Mouse (Mus musculus) intestine, embryonic 14.5 days (tissue): ENCODE data around the gene Palld. TPM values are rescaled to one million over a fixed set of nuclear protein-coding genes. Genes with fewer than 3 reads are reported as not detected.

Experiments used
- ATAC-seq: fragments of 200-750 bp; cut with Nextera tagmentation; replicated peaks from 2 replicates; pipeline ENCODE4 v1.8.0; 2017; ENCODE audit warnings: low read depth, moderate number of reproducible peaks, moderate TSS enrichment, moderate library complexity; ENCODE audit not compliant: low FRiP score, low TSS enrichment
- DNase-seq: peaks from one replicate; pipeline ENCODE4 v3.0.0-alpha.2; 2018; ENCODE audit warnings: low spot score
- H3K27ac ChIP-seq: fragments of 300-500 bp; sonication (generic); 2 replicates; pipeline ENCODE4 v1.5.1; 2014; ENCODE audit warnings: low read depth, mild to moderate bottlenecking, control low read depth
- H3K27me3 ChIP-seq: fragments of 300-500 bp; sonication (generic); replicated peaks from 2 replicates; pipeline ENCODE4 v1.6.1; 2014; ENCODE audit warnings: low read length, control low read depth; ENCODE audit not compliant: control insufficient read depth, insufficient read depth
- H3K36me3 ChIP-seq: fragments of 300-500 bp; sonication (generic); 2 replicates; pipeline ENCODE4 v1.6.1; 2014; ENCODE audit warnings: low read length, control low read depth; ENCODE audit not compliant: control insufficient read depth, insufficient read depth
- H3K4me1 ChIP-seq: fragments of 300-500 bp; sonication (generic); replicated peaks from 2 replicates; pipeline ENCODE4 v1.6.1; 2014; ENCODE audit warnings: low read length, control low read depth, mixed read lengths; ENCODE audit not compliant: control insufficient read depth, insufficient read depth
- H3K4me2 ChIP-seq: fragments of 300-500 bp; sonication (generic); 2 replicates; pipeline ENCODE4 v1.6.1; 2014; ENCODE audit warnings: low read length
- H3K4me3 ChIP-seq: fragments of 300-500 bp; sonication (generic); 2 replicates; pipeline ENCODE4 v1.5.1; 2014; ENCODE audit warnings: low read depth, low read length, control low read depth, mixed read lengths
- H3K9ac ChIP-seq: fragments of 300-500 bp; sonication (generic); 2 replicates; pipeline ENCODE4 v1.6.1; 2014; ENCODE audit warnings: mild to moderate bottlenecking, low read length
- H3K9me3 ChIP-seq: fragments of 300-500 bp; sonication (generic); 2 replicates; pipeline ENCODE4 v1.6.1; 2016; ENCODE audit warnings: low read length, control low read depth; ENCODE audit not compliant: control insufficient read depth
- WGBS: fragments of 180-500 bp; shearing (Covaris S2); extraction: QIAGEN DNeasy Blood & Tissue Kit; methylation state at CpG from one replicate; pipeline ENCODE4 v1.1.7; 2014; 5-methylcytosine and 5-hydroxymethylcytosine counted together
- polyA plus RNA-seq: library from polyadenylated mRNA; unstranded; fragments of >200 nt; fragmentation: Nextera tagmentation; extraction: Ambion mirVana; gene quantifications from 2 replicates; pipeline ENCODE4 v1.2.1, GENCODE M21; 2014

Palld gene
- polyA plus RNA-seq, 1 experiment from 2014 or later = 66.4 TPM

DNA sequence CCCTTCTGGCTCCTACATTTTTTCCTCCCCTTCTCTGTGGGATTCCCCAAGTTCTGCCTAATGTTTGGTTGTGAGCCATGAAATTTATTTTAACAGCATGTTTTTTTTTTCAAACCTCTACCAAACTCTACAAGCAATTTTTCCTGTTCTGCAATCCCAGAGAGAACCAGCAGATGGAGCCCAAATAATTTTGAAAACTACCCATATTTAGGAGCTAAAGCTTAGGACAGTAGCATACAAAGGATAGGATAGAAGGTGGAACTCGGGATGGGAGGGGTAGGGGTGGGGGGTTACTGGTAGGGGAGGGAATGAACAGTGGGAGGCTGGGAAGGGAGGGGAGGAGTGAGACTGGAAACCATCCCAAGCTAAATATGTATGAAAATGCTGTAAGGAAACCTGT lies 380.4 kb downstream of the Palld start:
- H3K4me3 ChIP-seq = no peak overlapping the region
- H3K4me1 ChIP-seq = no peaks in the 10 kb centered on the region
- no peak overlapping the region for H3K4me2 ChIP-seq
- no peak overlapping the region for H3K9ac ChIP-seq
- DNase-seq (peak; percentile 67), ATAC-seq (no peak)
- H3K27ac ChIP-seq = no peak overlapping the region
- no peaks in the 10 kb centered on the region for H3K27me3 ChIP-seq
- no peaks in the 10 kb centered on the region for H3K9me3 ChIP-seq
- 9% methylated on average over 1 of the region's 1 CpGs for WGBS
- H3K36me3 ChIP-seq = peaks cover 67% of the 10 kb centered on the region

DNA sequence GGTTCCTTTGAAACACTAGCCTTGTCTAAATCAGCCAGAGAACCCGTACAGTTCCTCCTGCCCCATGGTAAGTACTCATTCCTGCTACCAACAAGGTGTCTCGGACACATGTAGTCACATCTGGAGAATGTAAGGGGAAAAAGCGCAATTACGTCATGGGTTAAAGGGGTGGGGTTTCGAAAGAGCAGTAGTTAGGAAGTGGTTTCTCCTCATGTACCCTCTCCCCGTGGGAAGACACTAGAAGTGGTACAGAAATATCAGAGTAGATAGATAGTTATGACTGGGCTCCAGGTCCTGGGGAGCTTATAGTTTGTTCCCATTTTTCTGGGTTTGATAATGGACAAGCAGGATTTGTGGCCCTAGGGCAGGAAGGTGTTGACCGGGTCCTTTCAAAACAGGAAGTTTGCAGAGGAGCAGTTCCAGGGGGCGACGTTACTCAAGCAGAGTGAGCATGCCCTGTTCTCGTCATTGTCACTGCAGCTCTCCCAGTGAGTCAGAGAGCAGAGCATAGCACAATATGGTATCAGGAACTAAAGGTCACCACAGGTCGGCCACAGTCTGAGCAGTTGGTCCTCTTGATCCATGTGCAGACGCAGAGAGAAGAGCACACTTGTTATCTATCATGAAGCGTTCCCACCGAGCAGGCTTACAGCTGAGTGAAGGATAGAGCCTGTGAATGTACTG lies 384.8 kb downstream of the Palld start:
- 71% methylated on average over 14 of the region's 14 CpGs for WGBS
- Histone ChIP-seq H3K36me3 (peaks cover 72% of the 10 kb centered on the region), H3K9me3 (no peaks in the 10 kb centered on the region), H3K4me3 (no peak overlapping the region), H3K27ac (no peak overlapping the region), H3K27me3 (no peaks in the 10 kb centered on the region), H3K9ac (no peak overlapping the region), H3K4me1 (no peaks in the 10 kb centered on the region), H3K4me2 (no peak overlapping the region)
- DNase-seq = no peak
- no peak for ATAC-seq

DNA sequence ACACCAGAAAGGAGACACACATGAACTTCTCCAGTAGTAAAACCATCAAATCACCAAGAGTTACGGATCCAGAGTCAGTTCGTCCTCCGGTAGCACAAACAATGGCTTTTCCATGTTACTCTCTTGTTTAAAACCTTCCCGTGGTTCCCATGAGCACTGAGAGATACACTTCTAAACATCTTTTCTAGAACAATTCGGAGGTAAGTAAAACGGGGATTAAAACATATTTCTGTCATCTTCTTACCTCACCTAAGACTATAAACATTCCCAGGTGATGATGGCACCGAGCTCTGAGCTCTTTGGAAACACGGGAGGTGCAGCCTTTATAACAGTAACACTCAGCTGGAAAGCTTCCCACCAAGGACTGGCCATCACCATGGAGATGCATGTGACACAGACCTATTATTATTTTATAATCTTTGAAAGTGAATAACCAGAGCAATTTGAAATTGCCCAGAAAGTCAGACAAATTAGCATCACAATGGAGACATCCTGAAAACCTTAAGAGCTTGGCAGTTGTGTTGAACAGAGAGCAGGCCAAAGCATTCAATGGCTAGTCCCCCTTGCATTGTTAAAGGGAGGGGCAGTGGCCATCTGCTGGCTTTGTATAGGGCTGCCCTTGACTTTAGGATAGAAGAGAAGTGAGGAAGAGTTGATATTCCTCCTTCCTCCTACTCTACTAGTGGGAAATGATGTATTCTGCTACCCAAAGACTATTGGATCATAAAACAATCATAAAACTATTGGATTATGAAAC lies 385.6 kb downstream of the Palld start:
- Histone ChIP-seq H3K4me1 (no peaks in the 10 kb centered on the region), H3K9ac (no peak overlapping the region), H3K27me3 (no peaks in the 10 kb centered on the region), H3K27ac (no peak overlapping the region), H3K4me2 (no peak overlapping the region), H3K36me3 (peaks cover 74% of the 10 kb centered on the region), H3K9me3 (no peaks in the 10 kb centered on the region), H3K4me3 (no peak overlapping the region)
- ATAC-seq = no peak
- no peak for DNase-seq
- 83% methylated on average over 8 of the region's 8 CpGs for WGBS

- Histone ChIP-seq H3K9ac (no peak overlapping the region), H3K4me2 (no peak overlapping the region), H3K27me3 (no peaks in the 10 kb centered on the region), H3K4me3 (no peak overlapping the region), H3K36me3 (peaks cover 76% of the 10 kb centered on the region), H3K9me3 (no peaks in the 10 kb centered on the region), H3K4me1 (no peaks in the 10 kb centered on the region), H3K27ac (no peak overlapping the region)
- ATAC-seq (peak; percentile 68; the same call in 1 of the 2 replicates), DNase-seq (peak; percentile 91)
- WGBS = 54% methylated on average over 25 of the region's 25 CpGs
These were observed 386.4 kb downstream of the Palld start for GRCm38 (mm10) chr8:61515931-61516744.

DNA sequence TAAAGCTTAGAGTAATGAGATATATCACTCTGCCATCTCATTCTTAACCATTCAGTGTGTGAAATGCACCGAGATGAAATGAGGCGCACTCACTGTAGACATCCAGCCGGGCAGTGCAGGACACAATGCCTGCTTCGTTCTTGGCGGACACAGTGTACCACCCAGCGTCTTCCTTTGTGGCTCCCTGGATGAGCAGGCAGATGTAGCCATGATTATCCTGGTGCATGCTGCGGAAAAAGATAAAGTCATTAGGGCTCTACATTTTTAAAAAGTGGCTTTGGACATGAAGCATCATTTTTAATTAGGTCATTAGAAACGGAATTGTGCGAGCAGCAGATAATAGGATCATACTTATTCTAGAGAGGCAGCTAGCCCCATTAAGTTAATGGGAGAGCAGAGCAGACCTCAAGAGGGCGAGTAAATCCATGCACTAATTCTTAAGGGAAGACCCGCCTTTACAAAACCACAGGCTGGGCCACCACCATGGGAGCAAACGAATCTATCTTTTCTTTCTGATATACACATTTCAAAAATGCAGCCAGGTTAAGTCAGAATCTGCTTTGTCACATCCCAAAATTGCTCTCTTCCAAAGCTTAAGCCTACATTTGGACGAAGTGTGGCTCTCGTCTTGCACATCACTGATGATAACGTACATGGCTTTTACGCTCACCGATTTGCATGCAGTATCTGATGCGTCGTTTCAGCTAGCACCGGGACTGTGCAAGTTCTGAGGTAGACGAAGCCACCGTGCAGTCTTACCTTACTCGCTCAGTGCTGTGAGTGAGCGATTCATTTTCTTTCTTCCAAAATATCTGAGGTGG lies 387.2 kb downstream of the Palld start:
- Histone ChIP-seq H3K27ac (no peak overlapping the region), H3K27me3 (no peaks in the 10 kb centered on the region), H3K4me2 (no peak overlapping the region), H3K4me1 (no peaks in the 10 kb centered on the region), H3K9ac (no peak overlapping the region), H3K9me3 (no peaks in the 10 kb centered on the region), H3K36me3 (peaks cover 81% of the 10 kb centered on the region), H3K4me3 (no peak overlapping the region)
- WGBS = 90% methylated on average over 24 of the region's 24 CpGs
- ATAC-seq (no peak), DNase-seq (peak; percentile 43)

DNA sequence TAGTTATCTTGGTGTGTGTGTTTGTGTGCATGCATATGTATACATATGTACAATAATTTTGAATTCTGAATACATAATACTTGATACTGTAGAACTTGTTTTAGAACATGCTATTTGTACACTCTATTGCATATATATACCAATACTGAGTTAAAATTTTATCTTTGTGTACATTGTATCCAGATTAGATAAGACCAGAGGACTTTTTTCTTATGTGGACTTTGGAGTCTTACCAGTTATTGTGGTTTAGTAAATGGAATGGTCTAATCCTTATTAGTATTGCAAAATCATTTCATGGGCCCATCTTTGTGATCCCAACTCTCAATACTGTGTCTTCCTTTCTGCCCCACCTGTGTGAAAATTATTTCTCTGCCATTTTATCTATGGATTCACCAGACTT lies 400.2 kb downstream of the Palld start:
- Histone ChIP-seq H3K9me3 (no peaks in the 10 kb centered on the region), H3K4me1 (no peaks in the 10 kb centered on the region), H3K4me2 (no peak overlapping the region), H3K4me3 (no peak overlapping the region), H3K27me3 (no peaks in the 10 kb centered on the region), H3K36me3 (peaks cover 4% of the 10 kb centered on the region; the same call in 1 of the 2 replicates), H3K9ac (no peak overlapping the region), H3K27ac (no peak overlapping the region)
- ATAC-seq (no peak), DNase-seq (no peak)

DNA sequence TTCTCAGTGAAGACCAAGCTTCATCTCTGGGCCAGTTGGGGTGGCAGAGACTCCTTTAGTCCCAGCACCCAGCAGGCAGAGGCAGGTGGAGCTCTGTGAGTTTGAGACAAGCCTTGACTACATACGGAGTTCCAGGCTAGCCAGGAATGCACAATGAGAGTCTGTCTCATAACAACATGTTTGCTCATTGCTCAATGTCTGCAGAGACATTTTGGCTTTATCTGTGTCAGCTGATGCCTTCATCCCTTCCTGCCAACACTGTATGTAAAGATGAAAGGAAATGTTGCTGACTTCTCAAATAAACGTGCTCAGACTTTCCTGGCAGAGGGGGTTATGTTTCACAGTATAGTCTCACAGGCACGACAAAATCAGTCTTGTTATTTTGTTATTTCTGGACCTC lies 401.6 kb downstream of the Palld start:
- no peak for DNase-seq
- Histone ChIP-seq H3K9me3 (no peaks in the 10 kb centered on the region), H3K27ac (no peak overlapping the region), H3K9ac (no peak overlapping the region), H3K4me2 (no peak overlapping the region), H3K36me3 (peaks cover 4% of the 10 kb centered on the region; the same call in 1 of the 2 replicates), H3K4me3 (no peak overlapping the region), H3K27me3 (no peaks in the 10 kb centered on the region), H3K4me1 (no peaks in the 10 kb centered on the region)
- no peak for ATAC-seq
- 76% methylated on average over 3 of the region's 3 CpGs for WGBS

- Histone ChIP-seq H3K36me3 (peaks cover 14% of the 10 kb centered on the region), H3K27ac (no peak overlapping the region), H3K4me3 (no peak overlapping the region), H3K9me3 (no peaks in the 10 kb centered on the region), H3K4me1 (no peaks in the 10 kb centered on the region), H3K27me3 (no peaks in the 10 kb centered on the region), H3K4me2 (no peak overlapping the region), H3K9ac (no peak overlapping the region)
- 70% methylated on average over 4 of the region's 4 CpGs for WGBS
- no peak for ATAC-seq
- no peak for DNase-seq
These were observed 403.5 kb downstream of the Palld start for GRCm38 (mm10) chr8:61499035-61499434.
